Mouse (Mus musculus): ENCODE data around the gene Hsf2. TPM values are rescaled to one million over a fixed set of nuclear protein-coding genes. Genes with fewer than 3 reads are reported as not detected.
A peak's percentile ranks its signal among the peaks of the same experiment; 100 is the strongest.

The Hsf2 gene
- polyA plus RNA-seq, 1 experiment from 2014 or later = 45.1 TPM

DNA sequence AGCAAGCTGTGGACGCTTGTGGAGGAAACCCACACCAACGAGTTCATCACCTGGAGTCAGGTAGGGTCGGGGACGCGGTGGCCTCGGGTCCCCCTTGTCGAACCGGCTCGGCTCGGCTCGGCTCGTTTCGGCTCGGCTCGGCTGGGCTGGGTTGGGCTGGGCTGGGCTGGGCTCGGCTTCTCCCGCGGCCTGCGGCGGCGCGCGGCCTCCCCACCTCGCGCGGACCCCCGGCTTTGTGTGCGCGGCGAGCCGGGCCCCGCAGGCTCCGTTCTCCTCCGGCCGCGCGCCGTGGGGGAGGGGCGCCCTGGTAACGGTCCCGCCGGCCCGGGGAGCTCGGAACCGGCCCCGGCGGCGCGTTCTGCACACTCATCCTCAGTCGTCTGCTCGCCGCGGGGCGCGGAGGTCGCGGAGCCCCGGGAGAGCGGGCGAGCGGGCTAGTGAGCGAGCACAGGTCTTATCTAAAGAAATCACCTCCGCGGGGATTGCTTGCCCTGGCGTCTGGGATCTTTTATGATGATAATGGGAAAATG is 422 bp downstream of the Hsf2 start:
- H3K27ac ChIP-seq = peak overlapping the region; percentile 99
- H3K9ac ChIP-seq = peak overlapping the region; percentile 96
- H3K27me3 ChIP-seq = no peaks in the 10 kb centered on the region
- peak overlapping the region; percentile 55 for H3K4me2 ChIP-seq (replicated peaks)
- WGBS = under 1% methylated on average over 61 of the region's 65 CpGs
- H3K9me3 ChIP-seq = no peaks in the 10 kb centered on the region
- ATAC-seq (ENCODE audit: insufficient number of reproducible peaks, insufficient read depth, low FRiP score, low TSS enrichment) = peak; percentile 85
- peak overlapping the region; percentile 90 for H3K4me3 ChIP-seq
- no peaks in the 10 kb centered on the region for H3K36me3 ChIP-seq
- peaks cover 3% of the 10 kb centered on the region; the same call in 1 of the 2 replicates for H3K4me1 ChIP-seq

DNA sequence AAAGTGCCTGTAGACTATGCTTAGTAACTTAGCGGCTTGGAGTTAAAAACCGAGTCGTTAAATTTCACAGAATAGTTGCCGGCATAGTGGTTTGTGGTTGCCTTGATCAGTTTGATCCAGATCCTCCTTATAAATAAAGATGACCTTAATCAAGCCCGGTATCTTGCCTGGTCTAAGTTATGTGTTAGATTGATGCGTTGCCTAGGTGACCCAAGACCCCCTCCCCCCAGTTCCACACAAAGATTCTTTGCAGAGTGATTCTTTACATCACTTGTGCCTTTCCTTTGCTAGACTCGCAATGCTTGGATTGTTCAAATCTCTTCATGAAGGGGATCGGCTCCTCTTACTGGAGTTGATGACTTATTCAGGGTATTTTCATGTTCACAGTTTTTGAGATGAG is 1.0 kb downstream of the Hsf2 start:
- Histone ChIP-seq H3K36me3 (no peaks in the 10 kb centered on the region), H3K9ac (peak overlapping the region; percentile 96), H3K4me2 (replicated peaks) (peak overlapping the region; percentile 55), H3K4me1 (peaks cover 3% of the 10 kb centered on the region; the same call in 1 of the 2 replicates), H3K27me3 (no peaks in the 10 kb centered on the region), H3K9me3 (no peaks in the 10 kb centered on the region), H3K4me3 (peak overlapping the region; percentile 90), H3K27ac (no peak overlapping the region)
- no peak for ATAC-seq (ENCODE audit: insufficient number of reproducible peaks, insufficient read depth, low FRiP score, low TSS enrichment)
- WGBS = under 1% methylated on average over 8 of the region's 8 CpGs

- 0 out of 2 replicates have a peak, but pooled peaks cover 3% of the 10 kb centered on the region for H3K36me3 ChIP-seq
- H3K4me3 ChIP-seq = no peak overlapping the region
- no peaks in the 10 kb centered on the region for H3K27me3 ChIP-seq
- peaks cover 3% of the 10 kb centered on the region; the same call in 1 of the 2 replicates for H3K4me1 ChIP-seq
- no peak for ATAC-seq (ENCODE audit: insufficient number of reproducible peaks, insufficient read depth, low FRiP score, low TSS enrichment)
- H3K27ac ChIP-seq = no peak overlapping the region
- H3K9me3 ChIP-seq = no peaks in the 10 kb centered on the region
- H3K9ac ChIP-seq = no peak overlapping the region
- H3K4me2 ChIP-seq (replicated peaks) = peak overlapping the region; percentile 55
These were observed 2.4 kb downstream of the Hsf2 start for GRCm38 (mm10) chr10:57488591-57488990.

DNA sequence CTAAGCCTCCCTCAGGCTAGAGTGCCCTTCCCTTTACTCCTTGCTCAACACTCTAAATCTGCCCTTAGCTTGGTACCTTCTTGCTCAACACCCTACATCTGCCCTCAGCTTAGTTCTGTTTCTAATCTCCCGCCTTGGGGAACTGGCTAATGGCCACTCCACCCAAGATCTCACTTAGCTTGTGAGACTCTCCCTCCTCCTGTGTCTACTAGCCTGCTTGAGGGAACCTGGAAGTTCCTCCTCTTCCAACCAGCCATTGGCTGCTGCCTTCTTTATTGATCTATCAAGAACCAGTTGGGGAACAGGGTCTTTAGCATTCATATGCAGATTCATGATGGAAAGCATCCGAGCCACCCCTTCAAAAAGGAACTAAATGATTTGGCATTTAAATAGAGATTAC is 5.9 kb downstream of the Hsf2 start:
- no peak for ATAC-seq (ENCODE audit: insufficient number of reproducible peaks, insufficient read depth, low FRiP score, low TSS enrichment)
- Histone ChIP-seq H3K27me3 (no peaks in the 10 kb centered on the region), H3K4me3 (no peak overlapping the region), H3K27ac (no peak overlapping the region), H3K4me1 (peaks cover 3% of the 10 kb centered on the region; the same call in 1 of the 2 replicates), H3K9me3 (no peaks in the 10 kb centered on the region), H3K9ac (no peak overlapping the region), H3K4me2 (replicated peaks) (no peak overlapping the region), H3K36me3 (peaks cover 15% of the 10 kb centered on the region; the same call in 1 of the 2 replicates)
- 85% methylated on average over 2 of the region's 2 CpGs for WGBS

GRCm38 (mm10) chr10:57499414-57500156 is 13.4 kb downstream of the Hsf2 start:
- no peak for ATAC-seq (ENCODE audit: insufficient number of reproducible peaks, insufficient read depth, low FRiP score, low TSS enrichment)
- WGBS = 71% methylated on average over 9 of the region's 9 CpGs

GRCm38 (mm10) chr10:57514616-57515015 is 28.4 kb downstream of the Hsf2 start:
- Histone ChIP-seq H3K9me3 (no peaks in the 10 kb centered on the region), H3K27me3 (no peaks in the 10 kb centered on the region), H3K36me3 (peaks cover 49% of the 10 kb centered on the region), H3K27ac (no peak overlapping the region), H3K4me1 (no peaks in the 10 kb centered on the region), H3K4me3 (no peak overlapping the region), H3K9ac (no peak overlapping the region), H3K4me2 (replicated peaks) (no peak overlapping the region)
- ATAC-seq (ENCODE audit: insufficient number of reproducible peaks, insufficient read depth, low FRiP score, low TSS enrichment) = no peak
- 86% methylated on average over 2 of the region's 2 CpGs for WGBS

More at GRCm38 (mm10) chr10:57499414-57500156, 13.4 kb downstream of the Hsf2 start:
- Histone ChIP-seq H3K9me3 (no peaks in the 10 kb centered on the region), H3K36me3 (peaks cover 19% of the 10 kb centered on the region; the same call in 1 of the 2 replicates), H3K27ac (no peak overlapping the region), H3K9ac (no peak overlapping the region), H3K27me3 (no peaks in the 10 kb centered on the region), H3K4me1 (0 out of 2 replicates have a peak, but pooled peaks cover 4% of the 10 kb centered on the region), H3K4me2 (replicated peaks) (no peak overlapping the region), H3K4me3 (no peak overlapping the region)

- 80% methylated on average over 1 of the region's 1 CpGs for WGBS
- ATAC-seq (ENCODE audit: insufficient number of reproducible peaks, insufficient read depth, low FRiP score, low TSS enrichment) = no peak
These were observed 29.1 kb downstream of the Hsf2 start for GRCm38 (mm10) chr10:57515278-57515677.

GRCm38 (mm10) chr10:57526469-57526868 is 40.3 kb downstream of the Hsf2 start:
- H3K9me3 ChIP-seq = no peaks in the 10 kb centered on the region
- H3K27ac ChIP-seq = no peak overlapping the region
- peaks cover 33% of the 10 kb centered on the region for H3K36me3 ChIP-seq
- H3K4me1 ChIP-seq = peaks cover 8% of the 10 kb centered on the region
- H3K4me2 ChIP-seq (replicated peaks) = no peak overlapping the region
- no peak for ATAC-seq (ENCODE audit: insufficient number of reproducible peaks, insufficient read depth, low FRiP score, low TSS enrichment)
- H3K27me3 ChIP-seq = no peaks in the 10 kb centered on the region
- WGBS = 92% methylated on average over 5 of the region's 5 CpGs
- no peak overlapping the region for H3K9ac ChIP-seq
- no peak overlapping the region for H3K4me3 ChIP-seq

More at GRCm38 (mm10) chr10:57515278-57515677, 29.1 kb downstream of the Hsf2 start:
- Histone ChIP-seq H3K27me3 (no peaks in the 10 kb centered on the region), H3K9ac (no peak overlapping the region), H3K36me3 (peaks cover 52% of the 10 kb centered on the region), H3K4me2 (replicated peaks) (no peak overlapping the region), H3K4me3 (no peak overlapping the region), H3K4me1 (no peaks in the 10 kb centered on the region), H3K27ac (no peak overlapping the region), H3K9me3 (no peaks in the 10 kb centered on the region)

DNA sequence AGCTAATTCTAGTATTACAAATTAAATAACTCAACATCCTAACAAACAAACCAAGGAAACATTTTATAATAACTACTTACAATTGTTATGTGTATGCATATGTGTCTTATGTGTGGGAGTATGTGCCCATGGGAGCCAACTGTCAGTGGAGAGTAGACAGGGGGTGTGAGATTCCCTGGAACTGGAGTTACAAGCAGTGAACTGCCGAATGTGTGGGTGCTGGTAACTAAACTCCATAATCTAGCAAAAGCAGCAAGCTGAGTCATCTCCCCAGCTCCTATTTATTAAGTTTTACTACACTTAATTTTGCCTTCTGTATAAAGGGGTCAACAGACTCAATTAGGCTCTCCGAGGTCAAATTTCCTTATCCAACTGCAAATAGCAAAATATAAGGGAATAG is 44.9 kb downstream of the Hsf2 start:
- Histone ChIP-seq H3K4me3 (peak overlapping the region; percentile 75), H3K9me3 (no peaks in the 10 kb centered on the region), H3K36me3 (peaks cover 7% of the 10 kb centered on the region), H3K27me3 (no peaks in the 10 kb centered on the region), H3K9ac (no peak overlapping the region), H3K4me1 (peaks cover 8% of the 10 kb centered on the region), H3K4me2 (replicated peaks) (peak overlapping the region; percentile 67), H3K27ac (no peak overlapping the region)
- WGBS = 69% methylated on average over 2 of the region's 2 CpGs
- no peak for ATAC-seq (ENCODE audit: insufficient number of reproducible peaks, insufficient read depth, low FRiP score, low TSS enrichment)

DNA sequence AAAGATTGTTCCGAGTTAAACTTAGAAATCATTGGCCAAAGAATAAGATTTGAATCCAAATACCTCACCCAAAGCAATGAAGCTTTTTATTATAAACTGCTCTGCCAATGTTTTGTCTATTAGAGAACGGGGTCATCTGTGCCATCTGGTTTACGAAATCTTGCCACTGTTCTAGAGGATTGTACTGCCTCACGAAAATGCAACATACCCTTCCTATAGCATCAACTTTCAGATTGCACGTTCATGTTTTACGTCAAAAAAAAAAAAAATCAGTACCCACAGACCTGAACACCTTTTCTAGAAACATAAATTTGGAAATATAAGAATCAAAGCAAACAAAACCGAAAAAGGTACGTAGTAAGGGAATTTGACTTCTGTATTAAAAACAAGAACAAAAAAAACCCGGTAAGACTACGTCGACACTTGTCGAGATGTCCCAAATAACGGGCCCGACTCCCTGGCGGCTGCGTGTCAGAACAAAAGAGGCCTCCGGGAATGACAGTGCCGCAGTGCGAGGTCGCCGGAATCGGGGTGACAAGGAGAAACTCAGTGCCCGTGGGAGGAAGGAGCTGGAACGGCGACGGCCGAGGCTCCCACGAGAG is 45.5 kb downstream of the Hsf2 start:
- Histone ChIP-seq H3K4me3 (peak overlapping the region; percentile 75), H3K4me2 (replicated peaks) (peak overlapping the region; percentile 67), H3K9me3 (no peaks in the 10 kb centered on the region), H3K27me3 (no peaks in the 10 kb centered on the region), H3K36me3 (peaks cover 7% of the 10 kb centered on the region), H3K9ac (peak overlapping the region; percentile 86), H3K27ac (peak overlapping the region; percentile 96), H3K4me1 (peaks cover 8% of the 10 kb centered on the region)
- WGBS = 3% methylated on average over 28 of the region's 28 CpGs
- ATAC-seq (ENCODE audit: insufficient number of reproducible peaks, insufficient read depth, low FRiP score, low TSS enrichment) = no peak; the same call in 1 of the 2 replicates

GRCm38 (mm10) chr10:57532218-57533101 is 46.3 kb downstream of the Hsf2 start, which contains the start of gene Serinc1:
TSS of gene Serinc1 (minus strand) at chr10:57532530.
- no peaks in the 10 kb centered on the region for H3K27me3 ChIP-seq
- WGBS = 12% methylated on average over 48 of the region's 49 CpGs
- H3K9me3 ChIP-seq = no peaks in the 10 kb centered on the region
- peak; percentile 98 for ATAC-seq (ENCODE audit: insufficient number of reproducible peaks, insufficient read depth, low FRiP score, low TSS enrichment)
- H3K4me2 ChIP-seq (replicated peaks) = peak within 1 kb of the TSS; percentile 67
- no peaks in the 10 kb centered on the region for H3K36me3 ChIP-seq
- peak within 1 kb of the TSS; percentile 75 for H3K4me3 ChIP-seq
- peak within 1 kb of the TSS; percentile 96 for H3K27ac ChIP-seq
- H3K9ac ChIP-seq = peak within 1 kb of the TSS; percentile 86
- peaks cover 8% of the 10 kb centered on the region for H3K4me1 ChIP-seq

Measured in embryonic facial prominence, embryonic 12.5 days (tissue).